Comparison of ENCODE assay signal across 11 mouse cellular contexts in genomic region chr9:102310431-102310830, GRCm38 (mm10). TPM values are rescaled to one million over a fixed set of nuclear protein-coding genes. Genes with fewer than 3 reads are reported as not detected.
A peak's percentile ranks its signal among the peaks of the same experiment; 100 is the strongest.
DNase-seq lines count a peak whose midpoint lies in the region; ATAC-seq lines count a peak whose summit lies in the region.
"Had no signal": no experiment of that assay in that cellular context is flagged by ENCODE, and none has a peak within 500 bp of the region (broad histone marks: within the 10 kb centered on the region; RNA-seq: fewer than 3 reads in every experiment).

No protein-coding gene starts in this region.

- no peaks in the 10 kb centered on the region for H3K27me3 ChIP-seq in heart, embryonic 14.5 days (ENCODE audit: control insufficient read depth, insufficient read depth, low read length)
- H3K27me3 ChIP-seq in embryonic facial prominence, embryonic 14.5 days (replicated peaks; ENCODE audit: control insufficient read depth, insufficient read depth, low read length): no peaks in the 10 kb centered on the region
- H3K27me3 ChIP-seq: CH12.LX had no signal

- H3K9ac ChIP-seq in heart, embryonic 14.5 days (ENCODE audit: low read length): no peak overlapping the region
- H3K9ac ChIP-seq in embryonic facial prominence, embryonic 14.5 days (ENCODE audit: low read depth, low read length): no peak overlapping the region

- no peaks in the 10 kb centered on the region for H3K9me3 ChIP-seq in heart, embryonic 14.5 days (ENCODE audit: control insufficient read depth, low read length)
- peaks cover 7% of the 10 kb centered on the region; the same call in 1 of the 2 replicates for H3K9me3 ChIP-seq in embryonic facial prominence, embryonic 14.5 days (ENCODE audit: control insufficient read depth, low read length)

- no peak overlapping the region for H3K4me2 ChIP-seq in heart, embryonic 14.5 days (ENCODE audit: low read length)
- H3K4me2 ChIP-seq in embryonic facial prominence, embryonic 14.5 days (ENCODE audit: low read depth, low read length): no peak overlapping the region

- intact Hi-C loops in heart, postnatal 36 days (cut with DNase I): no loop called here

- no peak overlapping the region for H3K4me3 ChIP-seq in heart, embryonic 14.5 days (ENCODE audit: control insufficient read depth in 1 of 2, insufficient read depth in 1 of 2, low read depth in 1 of 2, low read length in 2 of 2)
- H3K4me3 ChIP-seq in embryonic facial prominence, embryonic 14.5 days (ENCODE audit: low read depth, low read length): no peak overlapping the region

- 46% methylated on average over 3 of the region's 3 CpGs for WGBS in heart, embryonic 14.5 days
- WGBS in embryonic facial prominence, embryonic 14.5 days: 21% methylated on average over 3 of the region's 3 CpGs

- H3K36me3 ChIP-seq in heart, embryonic 14.5 days (ENCODE audit: control insufficient read depth, insufficient read depth, low read length): no peaks in the 10 kb centered on the region
- H3K36me3 ChIP-seq in embryonic facial prominence, embryonic 14.5 days (ENCODE audit: control insufficient read depth, insufficient read depth, low read length): no peaks in the 10 kb centered on the region

- no peak for DNase-seq in heart, postnatal 36 days
- DNase-seq in embryo, embryonic 10.5 days (ENCODE audit: low spot score): peak; percentile 48
- peak; percentile 27 for DNase-seq in embryonic facial prominence, embryonic 14.5 days (ENCODE audit: low spot score)
- DNase-seq in kidney, postnatal 4 days: peak; percentile 22 to 52
- DNase-seq in left cerebral cortex, adult 11 months (ENCODE audit: low spot score): no peak
- no peak for DNase-seq in right cerebral cortex, postnatal 10 days (ENCODE audit: low spot score in 2 of 2)
- no peak for DNase-seq in right cerebral cortex, postnatal 4 days
- DNase-seq: thymus, adult 2 months had no signal

- H3K4me1 ChIP-seq in heart, embryonic 14.5 days (ENCODE audit: control insufficient read depth in 2 of 2, insufficient read depth in 2 of 2, low read length in 2 of 2): peaks cover 7 to 10% of the 10 kb centered on the region in 2 experiments; a peak in 2 of 4 replicates
- H3K4me1 ChIP-seq in embryonic facial prominence, embryonic 14.5 days (ENCODE audit: control insufficient read depth, insufficient read depth, low read length): no peaks in the 10 kb centered on the region

- no peak for ATAC-seq in heart, embryonic 14.5 days (ENCODE audit: insufficient number of reproducible peaks, insufficient read depth, low FRiP score, low read depth)
- ATAC-seq in embryonic facial prominence, embryonic 14.5 days (ENCODE audit: low read depth): no peak
- ATAC-seq: intestine, postnatal 0 days had no signal

- peak overlapping the region; percentile 45 to 48 for H3K27ac ChIP-seq in heart, embryonic 14.5 days (replicated peaks in 1 of 2; ENCODE audit: control insufficient read depth in 1 of 2, insufficient read depth in 1 of 2, low read depth in 2 of 2, low read length in 2 of 2)
- 0 out of 2 replicates have a peak overlapping the region, but pooled peaks have one; percentile 33 for H3K27ac ChIP-seq in embryonic facial prominence, embryonic 14.5 days (replicated peaks; ENCODE audit: low read depth, low read length)

RNA-seq across cellular contexts. Expression of gene Ephb1, which starts 44.1 kb away (rescaled TPM):
- polyA plus RNA-seq in heart, embryonic 14.5 days (2014; fragmentation: Nextera tagmentation; extraction: Ambion mirVana): 1.7 TPM in 2 replicates
- total RNA-seq in heart, postnatal 36 days (2021): 10 to 100 TPM; 15.5 to 22.4 TPM
- 3.9 and 4.4 TPM in 2 replicates for polyA plus RNA-seq in embryonic facial prominence, embryonic 14.5 days (2014; fragmentation: Nextera tagmentation; extraction: Ambion mirVana)
- total RNA-seq: CH12.LX had no signal

Comparison
In these comparisons a context has a peak if more than half of its experiments do, and no peak if none do; other contexts are left out.
1. DNase-seq: peak in embryo, embryonic 10.5 days (single experiment), embryonic facial prominence, embryonic 14.5 days (single experiment) and kidney, postnatal 4 days (2 of 2); none in heart, postnatal 36 days (0 of 2), left cerebral cortex, adult 11 months (single experiment), right cerebral cortex, postnatal 10 days (0 of 2) and right cerebral cortex, postnatal 4 days (single experiment).